Mouse (Mus musculus) C2C12 (cell line): ENCODE measurements around the gene Tmem247. TPM values are rescaled to one million over a fixed set of nuclear protein-coding genes. Genes with fewer than 3 reads are reported as not detected.
A peak's percentile ranks its signal among the peaks of the same experiment; 100 is the strongest.

Experiments used
- H3K27me3 ChIP-seq: one replicate; pipeline ENCODE4 v1.6.1; 2011; ENCODE audit not compliant: control insufficient read depth, insufficient read depth, insufficient read length
- H3K36me3 ChIP-seq: one replicate; pipeline ENCODE4 v1.6.1; 2011; ENCODE audit not compliant: control insufficient read depth, insufficient read depth
- H3K4me3 ChIP-seq: one replicate; pipeline ENCODE4 v1.5.1; 2011; ENCODE audit warnings: mild to moderate bottlenecking, control low read depth; ENCODE audit not compliant: poor library complexity, insufficient read depth, severe bottlenecking
- H3K79me2 ChIP-seq: one replicate; pipeline ENCODE4 v1.6.1; 2011; ENCODE audit not compliant: control insufficient read depth, insufficient read depth
- H3K79me3 ChIP-seq: one replicate; pipeline ENCODE4 v1.6.1; 2011; ENCODE audit warnings: low read depth, control low read depth
- H3ac ChIP-seq: one replicate; pipeline ENCODE3; 2011; ENCODE audit warnings: low read depth; ENCODE audit not compliant: control insufficient read depth, insufficient read length
- CEBPB ChIP-seq: IDR thresholded peaks from one replicate; pipeline ENCODE4 v1.6.1; 2011; ENCODE audit warnings: low read depth, mild to moderate bottlenecking, control low read depth, moderate library complexity
- CTCF ChIP-seq: IDR thresholded peaks from one replicate; pipeline ENCODE4 v1.5.1; 2011; ENCODE audit not compliant: control insufficient read depth, insufficient read depth, insufficient read length
- FOSL1 ChIP-seq: IDR thresholded peaks from one replicate; pipeline ENCODE4 v1.8.0; 2011; ENCODE audit warnings: mild to moderate bottlenecking, low read length; ENCODE audit not compliant: poor library complexity, insufficient read depth, severe bottlenecking
- MAX ChIP-seq: IDR thresholded peaks from one replicate; pipeline ENCODE4 v1.6.1; 2011; ENCODE audit warnings: mild to moderate bottlenecking, control low read depth
- MYOD1 ChIP-seq: IDR thresholded peaks from one replicate; pipeline ENCODE4 v1.6.1; 2011; ENCODE audit warnings: low read depth; ENCODE audit not compliant: control insufficient read depth, insufficient read length
- MYOG ChIP-seq: IDR thresholded peaks from one replicate; pipeline ENCODE4 v1.6.1; 2011; ENCODE audit not compliant: control insufficient read depth, insufficient read length; ENCODE audit errors: extremely low read depth
- USF1 ChIP-seq: IDR thresholded peaks from one replicate; pipeline ENCODE4 v1.6.1; 2011; ENCODE audit warnings: low read depth, mild to moderate bottlenecking, control low read depth, moderate library complexity
- polyA plus RNA-seq: library from polyadenylated mRNA; unstranded; fragments of >200 nt; fragmentation: generic; extraction: Trizol; gene quantifications from one replicate; pipeline ENCODE4 v1.2.1, GENCODE M21; 2012; ENCODE audit warnings: missing spikeins

Tmem247 gene
- polyA plus RNA-seq, 1 experiment: not detected

DNA sequence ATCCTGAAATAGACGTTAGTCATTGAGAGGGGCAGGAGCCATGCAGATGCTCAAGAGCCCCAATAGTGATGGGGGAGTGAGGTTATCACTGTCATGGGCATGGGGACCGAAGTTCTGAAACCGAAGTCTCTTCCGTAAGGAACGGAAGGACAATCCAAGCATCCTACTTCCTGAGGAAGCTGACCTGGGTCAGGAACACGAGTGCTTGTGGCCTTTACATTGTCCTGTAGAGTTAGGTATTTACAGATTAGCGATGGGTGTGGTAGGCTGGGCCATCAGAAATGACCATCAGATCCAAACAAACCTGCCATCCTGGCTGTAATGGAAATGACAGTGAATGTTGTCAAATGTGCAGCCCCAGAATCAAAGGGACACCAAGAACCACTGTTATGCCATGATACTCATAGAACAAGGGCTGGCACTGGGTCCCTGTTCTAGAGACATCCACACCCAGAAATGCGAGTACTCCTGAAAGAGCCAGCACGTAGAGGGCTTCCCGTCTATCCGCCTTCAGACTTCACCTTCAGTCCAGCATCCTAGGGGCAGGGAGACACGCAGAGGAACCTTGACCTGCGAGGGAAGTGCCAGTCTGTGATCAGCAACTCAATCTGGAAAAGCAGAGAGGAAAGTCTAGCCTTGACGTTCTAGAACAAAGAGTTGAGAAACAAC, 14.6 kb upstream of the Tmem247 start:
- Histone ChIP-seq H3K27me3 (no peaks in the 10 kb centered on the region), H3K79me3 (no peaks in the 10 kb centered on the region), H3K79me2 (no peaks in the 10 kb centered on the region), H3K36me3 (no peaks in the 10 kb centered on the region), H3K4me3 (no peak overlapping the region), H3ac (no peak overlapping the region)
- TF ChIP-seq MYOD1 (no peak), USF1 (no peak), FOSL1 (no peak), CTCF (no peak), MYOG (no peak), CEBPB (no peak), MAX (no peak)

DNA sequence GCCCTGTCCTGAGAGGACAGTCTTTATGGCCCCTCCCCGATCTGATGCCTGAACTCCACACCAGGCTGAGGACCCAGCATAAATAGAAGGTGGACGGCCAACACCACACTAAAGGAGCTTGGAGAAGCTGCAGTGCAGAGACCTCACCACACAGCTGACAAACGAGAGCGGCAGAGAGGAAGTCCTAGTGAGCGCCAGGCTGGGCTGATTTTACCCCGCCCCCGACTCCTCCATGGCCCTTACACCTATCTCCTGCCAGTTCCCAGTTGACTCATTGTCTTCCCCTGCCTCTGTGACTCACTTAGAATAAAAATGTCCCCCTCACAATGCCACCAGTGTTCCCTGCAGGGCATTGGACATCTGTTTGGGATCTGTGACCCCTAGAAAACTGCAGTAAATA, 13.6 kb upstream of the Tmem247 start:
- no peak overlapping the region for H3K4me3 ChIP-seq
- no peaks in the 10 kb centered on the region for H3K79me3 ChIP-seq
- no peaks in the 10 kb centered on the region for H3K36me3 ChIP-seq
- peaks cover 6% of the 10 kb centered on the region for H3K27me3 ChIP-seq
- no peaks in the 10 kb centered on the region for H3K79me2 ChIP-seq
- TF ChIP-seq USF1 (no peak), MAX (no peak), MYOG (no peak)
- no peak overlapping the region for H3ac ChIP-seq

DNA sequence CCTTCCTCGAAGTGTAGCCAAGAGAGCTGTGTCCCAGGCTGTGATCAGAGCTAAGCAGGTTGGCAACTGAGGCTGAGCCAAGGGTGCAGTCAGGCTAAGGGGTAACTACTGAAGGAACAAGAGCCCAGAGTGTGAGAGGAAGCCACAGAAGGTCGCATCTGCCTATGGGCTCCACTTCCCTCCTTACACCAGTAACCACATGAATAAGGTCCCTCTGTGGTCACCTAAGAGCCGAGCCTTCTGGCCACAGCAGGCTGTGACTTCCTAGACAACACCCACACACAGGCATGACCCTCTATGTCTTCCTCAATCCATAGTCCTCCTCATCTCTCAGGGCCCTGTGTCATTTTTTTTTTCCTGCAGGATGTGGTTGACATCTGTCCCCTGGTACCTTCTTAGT, 12.9 kb upstream of the Tmem247 start:
- no peaks in the 10 kb centered on the region for H3K79me2 ChIP-seq
- H3K27me3 ChIP-seq: peaks cover 6% of the 10 kb centered on the region
- no peak overlapping the region for H3K4me3 ChIP-seq
- no peak overlapping the region for H3ac ChIP-seq
- H3K36me3 ChIP-seq: no peaks in the 10 kb centered on the region
- no peaks in the 10 kb centered on the region for H3K79me3 ChIP-seq
- TF ChIP-seq USF1 (no peak), MAX (no peak), FOSL1 (no peak), MYOD1 (no peak), CEBPB (no peak), CTCF (no peak), MYOG (no peak)

DNA sequence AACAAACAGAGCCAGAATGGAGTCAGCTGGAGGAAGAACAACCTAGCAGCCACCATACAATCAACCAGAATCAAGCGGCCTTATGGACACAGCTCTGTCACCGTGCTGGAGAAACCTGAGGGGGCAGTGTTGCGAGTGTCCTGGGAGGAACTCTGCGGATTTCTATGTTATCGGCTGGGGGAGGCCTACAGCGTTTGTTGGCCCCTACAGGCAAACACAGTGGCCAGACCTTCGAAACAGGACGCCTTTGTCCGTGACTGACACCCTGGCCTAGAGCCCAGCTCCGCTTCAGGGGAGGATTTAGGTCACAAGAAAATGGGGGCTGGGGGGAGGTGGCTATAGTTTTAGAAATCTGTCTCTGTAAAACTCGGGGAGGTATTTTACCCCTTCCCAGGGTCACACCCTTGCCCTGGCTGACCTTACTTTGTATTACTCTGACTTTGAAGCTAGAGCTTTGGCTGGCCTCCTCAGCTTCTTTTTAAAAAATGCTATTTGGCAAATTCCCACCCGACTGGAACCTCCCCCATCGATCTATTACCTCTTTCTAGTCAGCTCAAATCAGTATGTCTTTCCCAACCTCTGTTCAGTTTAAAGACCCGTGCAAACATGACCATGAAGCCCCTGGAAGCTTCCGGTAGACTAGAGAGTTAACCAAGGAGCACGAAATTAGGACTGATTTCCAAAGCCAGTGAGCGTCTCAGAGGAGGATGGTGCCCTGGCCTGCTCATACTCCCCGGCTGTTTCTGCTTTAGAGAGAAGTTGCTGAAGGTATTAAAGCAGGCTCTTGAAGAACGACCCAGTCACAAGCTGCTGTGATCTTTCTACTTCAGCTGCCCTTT, 11.6 kb upstream of the Tmem247 start:
- Histone ChIP-seq H3K36me3 (no peaks in the 10 kb centered on the region), H3ac (no peak overlapping the region), H3K79me2 (no peaks in the 10 kb centered on the region), H3K27me3 (peaks cover 6% of the 10 kb centered on the region), H3K79me3 (no peaks in the 10 kb centered on the region), H3K4me3 (no peak overlapping the region)
- TF ChIP-seq MYOD1 (no peak), FOSL1 (no peak), MAX (no peak), USF1 (no peak), MYOG (no peak), CTCF (no peak), CEBPB (no peak)

DNA sequence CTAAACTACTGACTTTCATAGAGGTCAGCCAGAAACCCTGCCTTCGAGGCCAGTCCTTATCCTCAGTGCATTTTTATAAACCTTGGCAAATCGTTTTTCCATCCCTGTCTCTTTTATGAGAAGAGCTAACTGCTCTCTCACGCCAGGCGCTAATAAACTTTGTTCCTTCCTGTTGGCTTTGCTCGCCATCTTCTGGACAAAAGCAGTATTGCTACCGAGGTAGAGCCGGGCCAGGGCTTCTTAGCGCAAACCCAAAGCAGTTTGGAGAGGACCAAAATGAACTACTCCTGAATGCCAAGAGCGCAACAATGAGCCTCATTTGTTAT, 11.0 kb upstream of the Tmem247 start:
- Histone ChIP-seq H3K4me3 (no peak overlapping the region), H3K79me2 (no peaks in the 10 kb centered on the region)
- TF ChIP-seq CTCF (peak; percentile 37), MYOD1 (no peak)

DNA sequence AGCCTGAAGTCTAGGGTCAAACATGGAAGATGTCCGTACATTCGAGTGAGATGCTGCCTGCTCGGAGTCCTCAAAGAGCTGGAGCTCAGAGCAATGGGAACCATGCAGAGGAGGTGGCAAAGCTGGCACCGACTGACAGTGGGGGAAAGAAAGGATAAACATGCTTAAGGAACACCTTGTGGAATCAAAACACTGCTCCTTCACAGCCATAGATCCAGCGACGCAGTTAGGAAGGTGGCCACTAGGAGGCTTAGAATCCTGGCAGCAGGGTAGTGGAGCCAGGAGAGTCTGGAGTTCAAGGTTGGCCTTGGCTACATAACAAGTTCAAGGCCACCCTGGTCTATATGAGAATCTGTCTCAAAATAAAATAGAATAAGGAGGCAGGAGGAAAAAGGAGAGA, 10.5 kb upstream of the Tmem247 start:
- no peak overlapping the region for H3K4me3 ChIP-seq
- TF ChIP-seq FOSL1 (no peak), USF1 (no peak), CEBPB (no peak), CTCF (no peak), MYOD1 (no peak), MYOG (no peak)
- no peak overlapping the region for H3ac ChIP-seq
- H3K27me3 ChIP-seq: peaks cover 6% of the 10 kb centered on the region
- H3K79me3 ChIP-seq: no peaks in the 10 kb centered on the region
- H3K36me3 ChIP-seq: no peaks in the 10 kb centered on the region
- H3K79me2 ChIP-seq: no peaks in the 10 kb centered on the region

More for the DNA sequence above, 11.0 kb upstream of the Tmem247 start:
- Histone ChIP-seq H3K36me3 (no peaks in the 10 kb centered on the region), H3K79me3 (no peaks in the 10 kb centered on the region), H3K27me3 (peaks cover 6% of the 10 kb centered on the region), H3ac (no peak overlapping the region)
